Mouse (Mus musculus) cerebellum, postnatal 4 days (tissue): ENCODE data around the gene Bicc1.

Source experiments
- DNase-seq, 2 experiments: peaks; one replicate each; pipeline ENCODE4 v3.0.0; 2022; ENCODE audit warnings: low spot score in 2 of 2, mixed read lengths in 1 of 2

Gene Bicc1

DNA sequence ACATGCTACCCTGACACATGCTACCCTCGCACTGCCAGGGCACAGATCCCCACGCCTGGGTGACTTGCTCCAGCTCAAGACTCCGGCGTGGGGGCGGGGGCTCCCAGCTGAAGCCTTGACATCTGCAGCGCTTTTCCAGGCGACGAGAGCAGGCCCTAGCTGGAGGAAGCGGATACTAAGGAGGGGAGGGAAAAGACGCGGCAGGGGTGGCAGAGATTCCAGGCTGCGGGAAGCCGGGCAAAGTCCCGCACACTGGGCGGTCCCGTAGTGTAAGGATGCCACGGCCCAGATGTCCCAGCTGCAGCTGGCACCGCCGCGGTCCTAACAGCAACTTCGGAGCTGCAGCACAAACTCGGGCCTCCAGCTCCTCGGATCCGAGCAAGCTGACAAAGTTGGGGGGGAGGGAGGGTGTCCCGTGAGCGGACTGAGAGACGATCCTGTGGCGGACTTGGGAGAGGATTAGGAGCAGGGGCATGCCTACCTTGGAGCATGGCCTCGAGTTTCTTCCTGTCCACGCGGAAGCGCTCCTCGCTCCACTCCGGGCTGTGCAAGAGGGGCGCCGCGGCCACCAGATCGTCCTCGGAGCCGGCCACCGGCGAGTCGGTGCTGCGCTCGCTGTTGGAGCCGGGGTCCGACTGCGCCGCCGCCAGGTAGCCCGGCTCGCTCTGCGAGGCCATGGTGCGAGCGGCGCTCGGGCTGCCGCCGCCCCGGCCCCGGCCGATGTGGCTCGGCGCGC is 392 bp downstream of the Bicc1 start:
- peak in 1 of 2 experiments; percentile 47 for DNase-seq

GRCm38 (mm10) chr10:71156569-71156968 is 2.9 kb downstream of the Bicc1 start:
- DNase-seq, result no peak

DNA sequence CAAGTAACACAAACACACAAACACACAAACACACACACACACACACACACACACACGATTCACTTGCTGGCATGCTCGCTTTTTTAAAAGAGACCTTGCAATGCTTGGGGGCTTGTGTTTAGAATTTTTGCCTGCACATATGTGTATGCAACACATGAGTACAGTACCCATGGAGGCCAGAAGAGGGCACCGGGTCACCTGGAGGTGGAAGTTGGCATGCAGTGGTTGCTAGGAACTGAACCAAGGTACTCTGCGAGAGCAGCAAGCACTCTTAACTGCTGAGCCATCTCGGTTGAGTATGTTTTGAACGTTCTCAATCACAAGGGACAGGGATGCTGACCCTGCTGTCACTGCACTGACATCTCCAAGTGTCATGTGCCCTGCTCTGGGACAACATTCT is 5.9 kb downstream of the Bicc1 start:
- no peak for DNase-seq

GRCm38 (mm10) chr10:71153138-71153537 is 6.4 kb downstream of the Bicc1 start:
- no peak for DNase-seq

DNA sequence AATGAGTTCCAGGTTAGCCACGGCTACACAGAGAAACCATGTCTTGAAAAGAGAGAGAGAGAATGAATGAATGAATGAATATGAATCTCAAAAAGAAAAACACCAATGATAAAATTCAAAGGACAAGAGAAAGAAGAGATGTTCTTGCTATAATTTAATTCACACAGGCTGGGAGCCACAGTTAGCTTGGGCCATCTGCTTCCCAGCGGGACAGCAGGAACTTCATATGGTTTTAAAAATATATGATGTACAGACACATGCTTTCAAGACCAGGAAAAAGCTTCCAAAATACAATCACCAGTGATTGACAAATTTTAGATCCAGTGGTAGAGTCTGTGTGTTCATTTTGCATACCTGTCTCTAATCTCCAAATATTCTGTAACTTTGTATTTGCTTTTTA is 9.0 kb downstream of the Bicc1 start:
- no peak for DNase-seq

DNA sequence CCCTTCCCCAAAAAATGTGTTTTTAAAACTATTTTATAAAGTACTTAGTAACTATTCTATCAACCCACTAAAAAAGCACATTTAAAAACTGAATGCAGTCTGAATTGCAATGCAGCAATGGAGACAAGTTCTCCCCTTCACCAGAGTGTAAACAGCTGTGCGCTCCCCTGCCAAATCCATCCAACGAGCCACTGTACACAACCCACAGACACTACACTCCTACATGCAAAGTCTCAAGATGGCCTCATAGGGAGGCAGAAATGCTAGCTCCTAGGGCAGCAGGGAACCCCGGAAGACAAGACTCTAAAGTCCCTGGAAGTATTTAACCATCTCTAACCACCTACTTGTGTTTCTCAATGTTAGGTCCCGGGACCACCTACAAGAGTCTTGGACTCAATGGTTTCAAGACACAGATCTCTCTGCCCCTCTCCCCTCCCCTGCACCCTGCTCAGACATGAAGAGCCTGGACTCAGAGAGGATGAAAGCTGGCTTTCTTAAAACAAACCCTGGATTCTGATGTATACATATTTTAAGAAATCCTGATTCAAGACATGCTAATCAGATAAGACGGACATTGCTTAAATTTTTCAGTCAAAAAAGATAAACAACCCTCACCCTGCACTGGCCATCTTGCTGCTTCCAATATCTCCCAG is 10.4 kb downstream of the Bicc1 start:
- no peak for DNase-seq

DNA sequence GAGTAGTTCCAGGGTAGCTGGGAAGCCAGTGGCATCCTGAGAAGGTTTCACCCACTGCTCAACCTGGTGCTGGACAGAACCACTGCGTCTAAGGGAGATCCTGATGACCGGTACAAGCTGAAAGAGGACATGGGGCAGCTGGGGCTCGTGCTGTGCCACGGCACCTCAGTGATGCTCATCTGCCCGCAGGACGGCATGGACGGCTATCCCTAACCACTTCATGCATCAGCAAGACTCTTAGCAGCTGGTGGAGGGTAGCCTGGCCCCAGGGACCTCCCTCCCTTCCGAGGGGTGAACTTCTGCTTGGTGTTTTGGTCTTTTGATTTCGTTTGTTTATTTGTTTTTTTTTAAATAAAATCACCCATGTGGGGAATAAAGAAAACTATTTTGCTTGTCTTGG is 11.3 kb downstream of the Bicc1 start:
- DNase-seq, result no peak

DNA sequence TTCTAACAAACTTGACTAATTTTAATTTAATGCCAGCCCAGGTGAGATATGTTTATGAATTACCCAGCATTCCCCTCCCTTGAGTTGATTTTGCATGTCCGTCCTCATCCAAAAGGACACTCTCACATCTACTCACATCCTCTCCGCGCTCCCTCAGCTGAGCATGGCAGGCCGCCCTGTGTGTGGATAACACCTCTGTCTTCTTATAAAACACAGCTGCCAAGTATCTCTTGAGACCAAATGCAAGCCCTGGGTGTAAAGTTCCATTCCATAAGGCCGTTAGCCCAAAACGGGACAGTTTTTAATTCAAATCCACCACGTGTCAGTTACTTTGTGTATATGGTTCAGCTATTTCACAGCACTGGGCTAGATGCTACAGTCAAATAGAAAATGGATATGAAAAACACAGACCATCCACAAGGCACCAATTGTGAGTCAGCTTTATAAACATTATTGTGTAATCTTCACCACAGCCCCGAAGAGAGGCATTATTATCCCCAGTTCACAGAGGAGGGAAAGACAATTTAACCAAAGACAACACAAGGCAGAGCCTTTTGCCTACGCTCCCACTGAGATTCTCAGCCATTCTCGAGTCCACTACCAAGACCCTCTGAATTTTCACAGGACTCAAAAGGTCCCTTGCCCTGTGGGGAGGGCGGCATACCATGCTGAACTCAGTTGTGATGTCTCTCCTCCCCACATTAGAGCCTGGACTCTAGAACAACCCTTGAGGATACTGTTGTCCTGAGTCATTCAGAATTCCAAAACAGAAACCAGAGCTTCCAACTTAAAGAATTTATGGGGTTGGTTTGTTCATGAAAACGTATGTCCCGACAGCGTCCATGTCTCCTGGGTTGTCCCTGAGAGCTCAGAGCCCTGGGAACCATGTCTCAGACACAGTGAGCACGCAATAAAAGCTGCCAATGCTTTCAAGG is 12.6 kb downstream of the Bicc1 start:
- DNase-seq, result no peak

DNA sequence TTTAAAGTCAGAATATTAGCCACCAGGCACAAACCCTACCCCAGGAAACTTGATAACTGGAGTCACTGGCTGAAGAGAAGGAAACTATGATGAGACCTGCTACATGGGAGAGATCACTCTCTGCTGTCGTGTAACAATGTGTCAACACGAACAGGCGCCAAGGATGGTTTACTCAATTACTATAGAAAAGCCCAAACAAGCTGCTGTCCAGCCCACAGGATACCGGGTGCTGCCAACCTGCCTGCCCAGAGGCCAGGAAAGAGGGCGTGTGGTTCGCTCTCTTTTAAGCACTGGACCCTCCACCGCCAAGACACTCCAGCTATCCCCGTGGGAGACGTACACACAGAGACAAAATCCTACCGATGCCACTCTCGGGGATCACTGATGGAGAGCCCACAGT is 13.7 kb downstream of the Bicc1 start:
- DNase-seq, result no peak

GRCm38 (mm10) chr10:71144191-71144590 is 15.3 kb downstream of the Bicc1 start:
- DNase-seq, result no peak

- no peak for DNase-seq
Measured at GRCm38 (mm10) chr10:71142568-71142967, 16.9 kb downstream of the Bicc1 start.

DNA sequence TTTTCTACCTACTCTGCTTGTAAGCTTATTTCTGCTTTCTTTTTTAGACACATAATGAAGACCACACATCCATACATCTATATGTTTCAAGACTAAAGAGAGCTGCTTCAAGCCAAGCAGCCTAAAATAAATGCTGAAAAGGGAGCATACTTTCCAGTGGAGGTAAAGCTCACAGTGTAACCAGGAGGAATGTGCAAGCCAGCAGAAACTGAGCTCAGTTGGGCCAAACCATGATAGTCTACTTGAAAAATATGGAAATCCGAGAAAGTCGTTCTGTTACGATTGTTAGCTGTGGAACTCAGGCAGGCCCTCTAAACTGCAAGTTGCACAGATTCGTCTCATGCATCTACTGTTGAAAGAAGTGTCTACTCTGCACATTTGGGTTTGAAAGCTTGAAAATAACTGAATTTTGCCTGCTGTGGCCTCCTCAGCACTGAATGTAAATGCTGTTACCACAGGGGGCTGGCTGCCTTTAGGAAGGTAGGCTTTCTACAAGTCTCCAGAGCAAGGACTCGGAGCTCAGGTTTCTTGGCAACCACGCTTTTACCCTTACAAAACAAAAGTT is 19.1 kb downstream of the Bicc1 start:
- DNase-seq, result no peak

DNA sequence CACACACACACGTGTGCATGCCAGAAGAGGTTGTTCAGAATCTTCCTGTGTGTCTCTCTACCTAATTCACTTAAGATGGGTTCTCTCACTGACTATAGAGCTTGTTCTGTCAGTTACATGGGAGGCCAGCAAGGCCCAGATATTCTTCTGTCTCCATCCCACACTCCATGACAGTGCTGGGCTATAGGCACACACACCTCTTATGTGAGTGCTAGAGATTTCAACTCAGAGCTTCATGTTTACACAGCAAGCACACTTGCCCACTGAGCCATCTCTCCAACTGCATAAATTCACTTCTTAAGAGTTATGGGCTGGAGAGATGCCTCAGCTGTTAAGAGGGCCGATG is 20.7 kb downstream of the Bicc1 start:
- DNase-seq, result no peak

DNA sequence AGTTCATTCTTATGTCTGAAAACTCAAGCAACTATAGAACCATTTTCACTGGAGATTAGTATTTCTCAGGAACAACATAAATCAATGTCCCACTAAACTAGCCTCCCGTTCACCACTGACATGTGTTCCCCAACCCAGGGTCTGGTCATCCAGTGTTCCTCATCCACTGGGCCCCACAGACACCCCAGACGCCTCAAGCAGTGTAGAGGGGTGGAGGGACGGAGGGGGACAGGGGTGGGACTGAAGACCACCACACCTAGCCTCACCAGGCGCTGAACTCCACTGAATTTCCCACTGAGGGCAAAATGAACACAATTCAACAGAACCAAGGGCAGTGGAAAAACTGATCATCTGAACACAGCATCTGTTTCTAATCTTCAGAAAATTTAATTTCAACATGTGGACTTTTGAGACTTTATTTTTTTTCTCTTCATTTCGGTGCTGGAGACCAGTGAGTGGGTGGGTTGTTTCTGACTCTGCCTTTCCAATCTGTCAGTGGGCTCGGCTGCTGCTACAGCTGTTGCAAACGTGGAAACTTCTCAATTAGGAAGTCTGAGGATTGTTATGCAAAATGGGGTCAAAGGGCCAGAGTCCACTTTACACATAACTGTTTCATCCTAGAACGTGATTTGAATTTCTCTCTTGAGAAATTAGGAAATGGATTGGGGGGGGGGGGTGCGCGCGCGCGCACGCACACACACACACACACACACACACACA is 21.2 kb downstream of the Bicc1 start:
- no peak for DNase-seq

- no peak for DNase-seq
Measured at GRCm38 (mm10) chr10:71137606-71138005, 21.9 kb downstream of the Bicc1 start.

- no peak for DNase-seq
Measured at GRCm38 (mm10) chr10:71131333-71131732, 28.2 kb downstream of the Bicc1 start.

- DNase-seq, result no peak
Measured at GRCm38 (mm10) chr10:71130261-71130660, 29.2 kb downstream of the Bicc1 start.

GRCm38 (mm10) chr10:71127951-71128331 is 31.6 kb downstream of the Bicc1 start:
- no peak for DNase-seq

DNA sequence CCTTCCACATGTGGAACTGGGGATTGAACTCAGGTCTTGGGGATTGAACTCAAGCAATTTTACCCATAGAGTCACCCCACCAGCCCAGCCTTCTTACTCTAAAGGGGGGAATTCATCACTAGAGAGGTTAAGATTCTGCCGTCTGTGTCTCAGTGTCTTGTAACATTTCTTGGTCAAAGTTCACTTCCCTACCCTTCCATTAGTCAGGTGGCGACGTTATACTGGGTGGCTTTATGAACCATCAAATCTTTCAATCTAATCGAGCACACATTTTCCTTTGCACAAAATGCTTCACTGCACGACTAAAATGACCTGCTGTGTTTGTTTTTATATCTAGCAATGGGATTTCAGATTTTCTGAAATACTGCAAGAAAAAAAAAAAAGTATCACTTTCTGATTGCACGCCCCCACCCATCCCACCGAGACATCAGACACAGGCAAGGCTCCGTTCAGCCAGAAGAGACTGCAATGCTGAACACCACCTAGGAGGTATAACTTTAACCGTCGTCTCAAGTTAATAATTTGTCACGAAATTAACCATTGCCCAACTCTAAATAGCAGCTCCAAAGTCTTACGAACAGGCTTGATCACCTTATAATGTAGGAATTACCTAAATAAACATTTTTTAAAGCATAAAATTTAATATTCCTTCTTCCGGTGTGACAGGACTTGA is 32.1 kb downstream of the Bicc1 start:
- DNase-seq, result no peak

- DNase-seq, result no peak
Measured at GRCm38 (mm10) chr10:71123974-71124373, 35.5 kb downstream of the Bicc1 start.

DNA sequence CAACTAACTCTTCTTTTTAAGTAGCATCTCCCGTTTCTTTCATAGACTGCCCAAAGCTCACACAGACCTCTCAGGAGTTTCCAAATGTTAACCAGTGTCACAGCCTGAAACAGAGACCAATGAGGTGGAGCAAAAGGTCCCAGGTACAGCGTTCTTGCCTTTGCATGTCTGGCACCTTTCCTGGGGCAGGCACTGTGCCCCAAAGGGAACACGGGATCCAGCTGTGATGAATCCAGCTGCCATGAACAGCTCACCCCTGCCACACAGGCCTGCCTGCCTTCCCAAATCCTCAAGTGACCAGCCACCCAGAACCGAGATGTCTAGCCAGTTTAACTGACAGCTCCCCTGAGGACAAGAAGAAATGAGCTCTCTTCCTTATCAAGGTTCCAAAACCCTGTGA is 36.1 kb downstream of the Bicc1 start:
- no peak for DNase-seq
